Mouse (Mus musculus) midbrain, embryonic 15.5 days (tissue): ENCODE measurements around the gene Cwf19l1. TPM values are rescaled to one million over a fixed set of nuclear protein-coding genes. Genes with fewer than 3 reads are reported as not detected.
A peak's percentile ranks its signal among the peaks of the same experiment; 100 is the strongest.
"Not testable (repeated sequence)": the region's sequence is repeated elsewhere in the genome, so short reads cannot be mapped to it uniquely, and the experiment has no call there.

Source experiments
- ATAC-seq: fragments of 200-750 bp; cut with Nextera tagmentation; replicated peaks from 2 replicates; pipeline ENCODE4 v1.8.0; 2017; ENCODE audit warnings: moderate TSS enrichment
- H3K27ac ChIP-seq: fragments of 300-500 bp; sonication (generic); 2 replicates; pipeline ENCODE4 v1.5.1; 2015; ENCODE audit warnings: mild to moderate bottlenecking, inconsistent platforms
- H3K27me3 ChIP-seq: fragments of 300-500 bp; sonication (generic); replicated peaks from 2 replicates; pipeline ENCODE4 v1.6.1; 2015; ENCODE audit warnings: inconsistent platforms
- H3K36me3 ChIP-seq: fragments of 300-500 bp; sonication (generic); replicated peaks from 2 replicates; pipeline ENCODE4 v1.6.1; 2015; ENCODE audit warnings: inconsistent platforms
- H3K4me1 ChIP-seq: fragments of 300-500 bp; sonication (generic); 2 replicates; pipeline ENCODE4 v1.6.1; 2015; ENCODE audit warnings: inconsistent platforms
- H3K4me2 ChIP-seq: fragments of 300-500 bp; sonication (generic); 2 replicates; pipeline ENCODE4 v1.6.1; 2015; ENCODE audit warnings: inconsistent platforms, mild to moderate bottlenecking, moderate library complexity
- H3K4me3 ChIP-seq: fragments of 300-500 bp; sonication (generic); 2 replicates; pipeline ENCODE4 v1.5.1; 2015; ENCODE audit warnings: mild to moderate bottlenecking, inconsistent platforms
- H3K9ac ChIP-seq: fragments of 300-500 bp; sonication (generic); 2 replicates; pipeline ENCODE4 v1.6.1; 2015; ENCODE audit warnings: mild to moderate bottlenecking, inconsistent platforms
- H3K9me3 ChIP-seq: fragments of 300-500 bp; sonication (generic); 2 replicates; pipeline ENCODE4 v1.6.1; 2016; ENCODE audit warnings: inconsistent platforms
- WGBS: fragments of 180-500 bp; shearing (Covaris S2); methylation state at CpG from one replicate; pipeline ENCODE4 v1.1.7; 2015; ENCODE audit warnings: mixed read lengths; 5-methylcytosine and 5-hydroxymethylcytosine counted together
- polyA plus RNA-seq: library from polyadenylated mRNA; unstranded; fragments of >200 nt; fragmentation: Nextera tagmentation; extraction: Ambion mirVana; gene quantifications from 2 replicates; pipeline ENCODE4 v1.2.1, GENCODE M21; 2015

The Cwf19l1 gene
- polyA plus RNA-seq, 1 experiment from 2014 or later, result 37.4 TPM

DNA sequence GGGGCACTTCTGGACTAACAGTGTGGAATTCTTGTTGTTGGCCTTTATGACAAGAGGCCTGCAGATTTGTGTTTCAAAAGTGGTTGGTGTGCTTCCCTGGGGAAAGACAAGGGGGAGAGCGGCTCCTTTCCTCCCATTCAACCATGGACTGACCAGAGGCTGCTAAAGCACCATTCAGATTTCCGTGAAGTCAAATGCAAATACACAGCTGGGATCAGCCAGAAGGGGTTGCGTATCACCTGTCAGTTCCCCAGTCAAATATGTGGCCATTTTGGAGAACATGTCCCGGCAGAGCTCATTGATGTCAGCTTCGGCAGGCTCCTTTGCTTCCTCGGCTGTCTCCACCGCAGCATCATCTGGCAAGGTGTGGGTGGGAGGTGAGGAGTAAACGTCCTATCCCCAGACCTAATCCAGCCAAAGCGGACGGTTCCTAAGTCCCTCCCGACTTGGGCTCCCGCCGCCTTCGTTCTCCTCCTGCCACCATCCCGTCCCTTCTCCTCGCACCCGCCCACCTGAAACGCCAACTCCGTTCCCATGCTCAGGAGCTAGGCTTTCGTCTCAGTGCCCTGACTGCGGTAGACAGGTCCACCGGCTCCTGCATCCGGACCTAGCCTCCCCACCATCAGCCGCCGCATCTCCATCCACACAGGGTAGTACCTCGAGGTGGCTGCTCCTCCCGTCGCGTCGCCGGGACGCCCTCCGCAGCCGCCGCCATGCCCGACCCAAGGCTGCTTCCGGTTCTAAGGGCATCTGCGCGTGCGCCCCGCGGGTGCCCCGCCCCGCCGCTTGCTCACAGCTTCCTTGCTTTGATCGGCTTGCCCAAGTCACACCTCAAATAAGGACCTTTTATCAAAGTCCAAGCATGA is 10.3 kb upstream of the Cwf19l1 start, which contains the start of gene Bloc1s2:
Gene Bloc1s2, minus strand, starts transcription at position 745 of the 866 bp plus-strand sequence.
- H3K27me3 ChIP-seq, result peaks cover 12% of the 10 kb centered on the region; the same call in 1 of the 2 replicates
- H3K9ac ChIP-seq, result peak within 1 kb of the TSS; percentile 79
- H3K27ac ChIP-seq, result peak within 1 kb of the TSS; percentile 78
- peaks cover 17% of the 10 kb centered on the region for H3K36me3 ChIP-seq
- H3K4me3 ChIP-seq, result peak within 1 kb of the TSS; percentile 84
- peak within 1 kb of the TSS; percentile 74 for H3K4me2 ChIP-seq
- H3K4me1 ChIP-seq, result peaks cover 15% of the 10 kb centered on the region
- ATAC-seq, result peak; percentile 95
- H3K9me3 ChIP-seq, result no peaks in the 10 kb centered on the region
- 2% methylated on average over 46 of the region's 46 CpGs for WGBS

DNA sequence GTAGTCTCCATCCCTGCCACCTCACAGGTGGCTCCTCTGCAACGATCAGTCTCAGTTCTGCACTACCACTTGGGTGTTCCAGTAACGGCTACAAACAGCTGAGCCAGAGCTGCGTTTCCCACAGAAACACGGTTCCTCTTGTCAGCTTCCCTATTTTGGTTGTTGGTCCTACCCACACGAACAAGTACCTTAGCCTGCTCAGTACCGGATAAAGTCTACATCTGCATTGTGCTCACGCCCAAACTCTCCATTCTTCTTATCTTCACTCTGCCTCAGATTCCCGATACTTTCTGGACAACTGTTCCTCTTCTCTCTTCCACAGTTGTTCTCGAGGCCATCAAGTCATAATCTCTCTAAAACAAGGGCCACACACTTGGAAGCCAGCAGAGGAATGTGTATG is 8.7 kb upstream of the Cwf19l1 start:
- no peak overlapping the region for H3K27ac ChIP-seq
- WGBS, result 92% methylated on average over 9 of the region's 9 CpGs
- no peak overlapping the region for H3K4me3 ChIP-seq
- peaks cover 7% of the 10 kb centered on the region; the same call in 1 of the 2 replicates for H3K27me3 ChIP-seq
- peaks cover 26% of the 10 kb centered on the region for H3K36me3 ChIP-seq
- H3K4me1 ChIP-seq, result peaks cover 15% of the 10 kb centered on the region
- H3K4me2 ChIP-seq, result no peak overlapping the region
- H3K9me3 ChIP-seq, result no peaks in the 10 kb centered on the region
- no peak for ATAC-seq
- H3K9ac ChIP-seq, result no peak overlapping the region

DNA sequence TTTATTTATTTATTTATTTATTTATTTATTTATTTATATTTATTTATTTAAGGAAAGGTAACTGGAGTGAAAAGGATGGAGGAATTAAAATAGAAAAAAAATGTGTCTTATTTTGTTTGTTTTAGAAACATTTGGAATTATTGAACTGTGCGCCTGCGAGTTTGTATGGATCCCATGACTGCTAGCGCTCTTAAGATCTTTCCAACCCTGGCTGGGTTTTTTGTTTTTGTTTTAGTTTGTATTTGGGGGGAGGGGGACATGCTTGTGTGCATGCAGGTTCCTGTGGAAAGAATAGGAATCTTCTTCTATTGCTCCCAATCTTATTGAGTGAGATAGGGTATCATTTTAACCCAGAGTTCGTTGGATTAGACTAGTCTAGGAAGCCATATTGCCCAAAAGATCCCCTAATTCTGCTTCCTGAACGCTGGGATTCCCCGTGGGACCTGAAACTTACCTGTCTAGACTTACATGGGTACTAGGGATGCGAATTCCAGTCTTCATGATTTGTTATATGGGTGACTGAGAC is 347 bp upstream of the Cwf19l1 start:
- no peaks in the 10 kb centered on the region for H3K27me3 ChIP-seq
- peak overlapping the region; percentile 39; the same call in 1 of the 2 replicates for H3K9ac ChIP-seq
- 20% methylated on average over 7 of the region's 7 CpGs for WGBS
- H3K4me3 ChIP-seq, result peak overlapping the region; percentile 65
- H3K9me3 ChIP-seq, result no peaks in the 10 kb centered on the region
- peak; percentile 61 for ATAC-seq
- H3K27ac ChIP-seq, result 0 out of 2 replicates have a peak overlapping the region, but pooled peaks have one; percentile 59
- H3K4me1 ChIP-seq, result peaks cover 10% of the 10 kb centered on the region
- H3K36me3 ChIP-seq, result peaks cover 24% of the 10 kb centered on the region
- peak overlapping the region; percentile 51 for H3K4me2 ChIP-seq

DNA sequence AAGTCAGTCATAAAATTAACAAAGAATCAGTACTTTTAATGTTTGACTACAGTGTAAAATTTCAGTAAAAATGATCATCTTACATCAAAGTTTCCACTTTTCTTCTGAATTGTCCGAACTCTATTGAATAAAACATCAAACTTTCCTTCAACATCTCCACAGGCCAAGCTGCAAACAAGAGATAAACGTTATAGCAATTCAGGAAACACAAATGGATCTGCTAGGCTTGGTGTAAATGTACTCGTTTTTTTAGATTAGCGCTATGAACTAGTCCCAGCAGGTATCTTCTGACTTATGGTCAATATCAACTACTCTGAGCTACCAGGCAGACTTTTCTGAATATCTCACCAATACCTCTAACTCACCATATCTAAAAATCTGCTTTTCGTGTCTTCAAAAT is 2.8 kb downstream of the Cwf19l1 start:
- Histone ChIP-seq H3K27ac (no peak overlapping the region), H3K9me3 (no peaks in the 10 kb centered on the region), H3K4me3 (no peak overlapping the region), H3K36me3 (peaks cover 25% of the 10 kb centered on the region; the same call in 1 of the 2 replicates), H3K4me1 (peaks cover 10% of the 10 kb centered on the region), H3K27me3 (no peaks in the 10 kb centered on the region), H3K4me2 (no peak overlapping the region), H3K9ac (no peak overlapping the region)
- WGBS, result 92% methylated on average over 5 of the region's 5 CpGs
- ATAC-seq, result no peak

DNA sequence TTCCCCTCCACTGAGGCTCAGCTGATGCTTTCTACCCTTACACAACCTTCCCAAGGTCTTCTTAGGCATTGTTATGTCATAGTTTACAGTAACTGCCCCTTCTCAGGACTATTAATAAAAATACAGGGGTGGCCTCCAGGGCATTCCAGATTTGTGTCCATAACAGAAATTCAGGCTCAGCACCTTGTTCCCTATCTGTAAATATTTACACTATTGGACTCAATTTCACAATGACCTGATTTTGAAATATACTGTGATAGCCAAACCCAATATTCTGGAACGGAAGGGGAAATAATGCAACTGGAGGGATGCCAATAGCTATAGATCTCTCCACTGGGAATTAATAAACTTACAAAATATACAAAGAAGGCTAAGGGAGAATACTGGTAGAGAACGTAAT is 7.1 kb downstream of the Cwf19l1 start:
- no peaks in the 10 kb centered on the region for H3K4me1 ChIP-seq
- no peak overlapping the region for H3K27ac ChIP-seq
- peaks cover 45% of the 10 kb centered on the region; the same call in 1 of the 2 replicates for H3K36me3 ChIP-seq
- no peak overlapping the region for H3K4me3 ChIP-seq
- no peaks in the 10 kb centered on the region for H3K9me3 ChIP-seq
- no peaks in the 10 kb centered on the region for H3K27me3 ChIP-seq
- ATAC-seq, result no peak
- H3K9ac ChIP-seq, result no peak overlapping the region
- no peak overlapping the region for H3K4me2 ChIP-seq
- 94% methylated on average over 2 of the region's 2 CpGs for WGBS

DNA sequence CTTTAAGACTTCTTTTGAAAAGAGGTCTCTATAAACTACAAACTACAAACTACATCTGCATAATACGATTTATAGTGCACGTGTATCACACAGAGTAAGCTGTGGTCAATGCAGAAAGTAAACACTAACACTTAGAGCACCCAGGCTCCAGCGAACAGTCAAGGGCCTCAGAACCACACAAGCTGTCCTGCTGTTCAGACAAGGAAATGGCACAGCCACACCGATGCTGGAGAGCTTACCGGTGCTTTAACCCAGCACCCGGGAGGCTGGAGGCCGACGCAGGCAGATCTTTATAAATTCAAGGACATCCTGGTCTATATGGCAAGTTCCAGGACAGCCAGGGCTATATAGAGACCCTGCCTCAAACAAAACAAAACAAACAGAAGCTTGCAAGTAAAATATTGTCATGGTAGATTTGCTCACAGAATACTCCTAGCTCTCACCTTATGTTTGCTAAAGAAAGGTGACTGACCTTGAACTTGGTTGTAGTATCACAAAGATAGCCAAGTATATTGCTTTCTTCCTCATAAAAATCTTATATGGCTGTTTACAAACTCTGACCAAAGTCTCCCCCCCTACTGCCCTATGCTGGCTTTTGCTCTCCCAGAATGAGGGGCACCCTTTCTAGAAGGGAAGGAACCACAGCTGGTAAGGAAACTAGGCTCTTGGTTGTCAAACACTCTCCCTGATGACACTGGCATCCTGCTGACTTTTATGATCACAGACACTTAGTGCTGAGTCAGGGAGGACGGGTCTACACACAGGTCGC is 7.8 kb downstream of the Cwf19l1 start:
- Histone ChIP-seq H3K4me1 (no peaks in the 10 kb centered on the region), H3K9ac (no peak overlapping the region), H3K27me3 (no peaks in the 10 kb centered on the region), H3K27ac (no peak overlapping the region), H3K4me3 (no peak overlapping the region), H3K9me3 (no peaks in the 10 kb centered on the region), H3K36me3 (peaks cover 52% of the 10 kb centered on the region), H3K4me2 (no peak overlapping the region)
- WGBS, result 93% methylated on average over 10 of the region's 10 CpGs
- no peak for ATAC-seq

DNA sequence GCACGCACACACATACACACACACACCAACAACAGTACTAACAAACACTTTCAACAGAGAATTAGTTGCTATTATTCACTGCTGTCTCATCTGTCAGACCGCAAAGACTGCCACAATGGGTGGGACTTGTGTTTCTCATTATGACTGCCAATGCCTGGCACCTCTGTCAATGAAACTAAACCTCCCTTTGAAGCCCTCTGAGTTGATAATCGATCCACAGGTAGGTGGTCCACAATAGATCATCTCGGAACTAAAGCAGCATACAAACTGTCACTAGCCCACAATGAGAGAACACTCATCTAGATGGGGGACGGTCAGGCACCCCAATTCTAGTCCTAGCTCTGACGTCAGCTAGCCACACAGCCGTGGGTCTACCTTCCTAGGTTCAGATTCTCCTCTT is 14.5 kb downstream of the Cwf19l1 start:
- H3K9ac ChIP-seq, result no peak overlapping the region
- no peaks in the 10 kb centered on the region for H3K27me3 ChIP-seq
- no peak overlapping the region for H3K4me2 ChIP-seq
- no peak overlapping the region for H3K27ac ChIP-seq
- H3K4me3 ChIP-seq, result no peak overlapping the region
- WGBS, result 94% methylated on average over 7 of the region's 7 CpGs
- H3K9me3 ChIP-seq, result no peaks in the 10 kb centered on the region
- no peak for ATAC-seq
- H3K4me1 ChIP-seq, result no peaks in the 10 kb centered on the region
- peaks cover 52% of the 10 kb centered on the region for H3K36me3 ChIP-seq

DNA sequence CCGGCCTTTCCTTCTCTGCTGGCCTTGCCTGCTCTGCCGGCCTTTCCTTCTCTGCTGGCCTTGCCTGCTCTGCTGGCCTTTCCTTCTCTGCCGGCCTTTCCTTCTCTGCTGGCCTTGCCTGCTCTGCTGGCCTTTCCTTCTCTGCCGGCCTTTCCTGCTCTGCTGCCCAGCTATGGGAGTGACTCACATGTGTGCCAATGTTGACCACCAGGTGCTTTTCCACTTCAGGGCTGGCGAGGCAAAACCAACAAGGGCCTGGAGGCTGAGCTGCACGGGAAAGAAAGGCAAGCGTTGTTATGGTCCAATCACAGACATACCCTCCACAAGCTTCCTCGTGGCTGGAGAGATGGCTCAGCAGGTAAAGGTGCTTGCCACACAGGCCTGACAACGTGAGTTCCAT is 15.0 kb downstream of the Cwf19l1 start:
- WGBS, result 92% methylated on average over 9 of the region's 9 CpGs
- H3K4me2 ChIP-seq, H3K4me1 ChIP-seq, H3K27me3 ChIP-seq, H3K27ac ChIP-seq, H3K9me3 ChIP-seq, H3K9ac ChIP-seq, H3K4me3 ChIP-seq, ATAC-seq: not testable (repeated sequence)
- H3K36me3 ChIP-seq, result peaks cover 53% of the 10 kb centered on the region

DNA sequence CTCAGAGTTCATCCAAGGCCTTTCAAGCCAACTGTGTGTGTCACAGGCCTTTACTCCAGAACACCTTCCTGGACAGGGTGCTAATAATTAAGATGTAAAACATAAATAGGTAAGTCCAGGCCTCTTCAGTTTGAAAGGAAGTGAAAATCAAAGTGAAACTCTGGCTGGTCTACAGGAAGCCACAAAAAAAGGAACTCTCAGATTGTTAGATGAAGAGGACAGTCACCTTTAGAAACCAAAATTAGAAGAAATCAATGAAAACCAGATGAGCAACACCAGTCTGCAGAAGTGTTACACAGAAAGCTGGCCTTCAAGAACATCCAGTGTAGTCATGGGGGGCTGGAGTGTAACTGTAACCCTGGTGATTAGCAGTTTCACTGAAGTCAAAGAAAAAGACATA is 17.9 kb downstream of the Cwf19l1 start:
- Histone ChIP-seq H3K27ac (no peak overlapping the region), H3K4me1 (no peaks in the 10 kb centered on the region), H3K27me3 (no peaks in the 10 kb centered on the region), H3K9me3 (no peaks in the 10 kb centered on the region), H3K4me2 (no peak overlapping the region), H3K36me3 (peaks cover 57% of the 10 kb centered on the region), H3K9ac (no peak overlapping the region), H3K4me3 (no peak overlapping the region)
- no peak for ATAC-seq

DNA sequence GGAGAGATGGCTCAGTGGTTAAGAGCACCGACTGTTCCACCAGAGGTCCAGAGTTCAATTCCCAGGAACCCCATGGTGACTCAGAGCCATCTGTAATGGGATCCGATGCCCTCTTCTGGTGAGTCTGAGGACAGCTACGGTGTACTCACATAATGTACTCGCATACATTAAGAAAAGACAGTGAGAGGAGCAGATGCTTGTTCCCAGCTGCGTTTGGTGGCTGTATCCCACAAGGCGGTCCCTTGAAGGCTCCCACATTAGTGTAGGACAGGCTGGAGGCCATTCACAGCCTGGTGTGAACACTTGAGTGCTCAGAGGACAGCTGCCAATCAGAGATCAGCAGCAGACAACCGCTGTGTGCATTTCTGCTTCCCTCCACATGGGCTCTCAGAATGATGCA is 24.0 kb downstream of the Cwf19l1 start:
- no peak overlapping the region for H3K4me3 ChIP-seq
- H3K27ac ChIP-seq, result no peak overlapping the region
- no peak for ATAC-seq
- peaks cover 6% of the 10 kb centered on the region for H3K4me1 ChIP-seq
- H3K4me2 ChIP-seq, result no peak overlapping the region
- 48% methylated on average over 7 of the region's 7 CpGs for WGBS
- no peak overlapping the region for H3K9ac ChIP-seq
- no peaks in the 10 kb centered on the region for H3K9me3 ChIP-seq
- no peaks in the 10 kb centered on the region for H3K27me3 ChIP-seq
- H3K36me3 ChIP-seq, result peaks cover 41% of the 10 kb centered on the region

DNA sequence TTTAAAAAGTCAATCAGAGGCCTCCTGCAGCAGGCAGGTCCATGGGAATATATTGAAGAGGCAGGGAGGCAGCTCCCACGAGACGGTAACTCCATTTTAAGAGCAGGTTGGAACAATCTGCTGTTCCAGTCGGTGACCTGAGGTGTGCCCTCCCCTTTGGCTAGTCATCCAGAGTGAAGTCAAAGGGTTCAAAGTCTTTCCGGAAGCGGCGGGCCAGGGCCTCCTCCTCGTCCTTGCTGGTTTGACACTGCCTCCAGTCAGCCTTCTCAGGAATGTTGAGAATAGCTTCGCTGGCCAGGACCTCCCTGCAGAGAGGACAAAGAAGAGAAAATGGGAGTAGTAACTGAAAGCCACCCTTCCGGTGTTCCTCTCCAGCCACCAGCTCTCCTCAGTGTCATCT is 25.3 kb downstream of the Cwf19l1 start:
- H3K36me3 ChIP-seq, result peaks cover 37% of the 10 kb centered on the region
- H3K9me3 ChIP-seq, result no peaks in the 10 kb centered on the region
- no peak overlapping the region for H3K27ac ChIP-seq
- H3K4me2 ChIP-seq, result no peak overlapping the region
- no peak overlapping the region for H3K9ac ChIP-seq
- no peak for ATAC-seq
- no peak overlapping the region for H3K4me3 ChIP-seq
- H3K4me1 ChIP-seq, result peaks cover 20% of the 10 kb centered on the region
- 91% methylated on average over 9 of the region's 9 CpGs for WGBS
- no peaks in the 10 kb centered on the region for H3K27me3 ChIP-seq

DNA sequence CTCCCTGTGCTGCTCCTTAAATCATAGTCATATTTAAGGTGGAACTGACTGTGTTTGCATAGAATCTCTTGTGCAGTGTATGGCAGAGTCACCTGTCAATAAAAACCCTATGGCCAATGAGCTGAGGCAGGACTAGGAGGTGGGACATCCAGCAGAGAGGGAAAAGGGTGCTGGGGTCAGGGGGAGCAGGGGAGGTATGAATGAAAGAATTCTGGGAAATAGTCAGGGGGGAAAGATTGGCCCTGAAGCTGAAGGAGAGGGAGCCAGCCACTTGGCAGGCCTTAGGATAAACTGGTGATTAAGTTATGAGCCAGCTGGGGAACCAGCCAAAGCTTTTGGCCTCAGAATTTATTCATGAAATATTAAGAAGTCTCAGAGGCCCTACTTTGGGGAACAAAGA is 26.7 kb downstream of the Cwf19l1 start:
- no peak for ATAC-seq
- H3K27me3 ChIP-seq, result no peaks in the 10 kb centered on the region
- no peak overlapping the region for H3K4me3 ChIP-seq
- peaks cover 27% of the 10 kb centered on the region for H3K4me1 ChIP-seq
- H3K27ac ChIP-seq, result no peak overlapping the region
- H3K36me3 ChIP-seq, result peaks cover 25% of the 10 kb centered on the region
- H3K9me3 ChIP-seq, result no peaks in the 10 kb centered on the region
- no peak overlapping the region for H3K9ac ChIP-seq
- no peak overlapping the region for H3K4me2 ChIP-seq
